Comparison of ENCODE assay signal across 9 mouse cellular contexts in genomic region chr16:55550649-55551312, GRCm38 (mm10).
DNase-seq lines count a peak whose midpoint lies in the region; ATAC-seq and TF ChIP-seq lines count a peak whose summit lies in the region.
"Had no signal": no experiment of that assay in that cellular context is flagged by ENCODE, and none has a peak within 500 bp of the region (broad histone marks: within the 10 kb centered on the region; RNA-seq: fewer than 3 reads in every experiment).

No protein-coding gene starts in this region.

- H3K4me3 ChIP-seq in intestine, embryonic 16.5 days (ENCODE audit: low read length) = no peak overlapping the region
- H3K4me3 ChIP-seq in intestine, embryonic 15.5 days (replicated peaks) = no peak overlapping the region
- no peak overlapping the region for H3K4me3 ChIP-seq in forebrain, embryonic 12.5 days (replicated peaks)
- H3K4me3 ChIP-seq in cerebellum, adult 2 months (replicated peaks; ENCODE audit: insufficient read depth, low read depth, low read length) = no peak overlapping the region
- H3K4me3 ChIP-seq: liver, embryonic 13.5 days had no signal

- TF ChIP-seq CTCF in cerebellum, adult 2 months (IDR thresholded peaks at IDR 0.05; ENCODE audit: borderline replicate concordance, insufficient read depth, low read depth, low read length) = no peak

- H3K27ac ChIP-seq in intestine, embryonic 16.5 days (ENCODE audit: low read length) = no peak overlapping the region
- no peak overlapping the region for H3K27ac ChIP-seq in intestine, embryonic 15.5 days
- no peak overlapping the region for H3K27ac ChIP-seq in forebrain, embryonic 12.5 days
- no peak overlapping the region for H3K27ac ChIP-seq in cerebellum, adult 2 months (ENCODE audit: insufficient read depth, low read length)
- H3K27ac ChIP-seq: liver, embryonic 13.5 days had no signal

- peak; percentile 71 for DNase-seq in MN1 (ENCODE audit: low spot score)
- DNase-seq in thymus, postnatal 14 days = no peak
- no peak for DNase-seq in cerebellum, adult 11-12 months
- no peak for DNase-seq in cerebellum, adult 2 months
- DNase-seq: liver, embryonic 13.5 days had no signal

- peak; percentile 67; the same call in 1 of the 2 replicates for ATAC-seq in intestine, embryonic 16.5 days
- no peak for ATAC-seq in intestine, embryonic 15.5 days
- ATAC-seq in forebrain, embryonic 12.5 days (ENCODE audit: low FRiP score) = peak; percentile 79
- peak; percentile 77 for ATAC-seq in megakaryocyte, adult 5-6 weeks (ENCODE audit: poor library complexity, severe bottlenecking)

- H3K9ac ChIP-seq in intestine, embryonic 16.5 days (ENCODE audit: low read depth, low read length) = no peak overlapping the region
- no peak overlapping the region for H3K9ac ChIP-seq in intestine, embryonic 15.5 days
- no peak overlapping the region for H3K9ac ChIP-seq in forebrain, embryonic 12.5 days
- H3K9ac ChIP-seq: liver, embryonic 13.5 days had no signal

- no peaks in the 10 kb centered on the region for H3K9me3 ChIP-seq in intestine, embryonic 16.5 days (ENCODE audit: control insufficient read depth, low read length)
- H3K9me3 ChIP-seq in intestine, embryonic 15.5 days = no peaks in the 10 kb centered on the region
- no peaks in the 10 kb centered on the region for H3K9me3 ChIP-seq in forebrain, embryonic 12.5 days
- H3K9me3 ChIP-seq: liver, embryonic 13.5 days had no signal

- H3K36me3 ChIP-seq in intestine, embryonic 16.5 days (ENCODE audit: control insufficient read depth, insufficient read depth, low read length) = no peaks in the 10 kb centered on the region
- no peaks in the 10 kb centered on the region for H3K36me3 ChIP-seq in intestine, embryonic 15.5 days
- H3K36me3 ChIP-seq in forebrain, embryonic 12.5 days (replicated peaks) = no peaks in the 10 kb centered on the region
- H3K36me3 ChIP-seq: liver, embryonic 13.5 days had no signal

- H3K4me1 ChIP-seq in intestine, embryonic 16.5 days (ENCODE audit: control insufficient read depth, insufficient read depth, low read length) = no peaks in the 10 kb centered on the region; the same call in 1 of the 2 replicates
- H3K4me1 ChIP-seq in intestine, embryonic 15.5 days (replicated peaks) = peaks cover 3% of the 10 kb centered on the region; the same call in 1 of the 2 replicates
- H3K4me1 ChIP-seq in forebrain, embryonic 12.5 days = peaks cover 9% of the 10 kb centered on the region
- no peaks in the 10 kb centered on the region for H3K4me1 ChIP-seq in cerebellum, adult 2 months (ENCODE audit: control insufficient read depth, insufficient read depth, low read length)
- H3K4me1 ChIP-seq: liver, embryonic 13.5 days had no signal

- no peak overlapping the region for H3K4me2 ChIP-seq in intestine, embryonic 16.5 days (ENCODE audit: low read depth, low read length)
- H3K4me2 ChIP-seq in intestine, embryonic 15.5 days (replicated peaks) = no peak overlapping the region
- no peak overlapping the region for H3K4me2 ChIP-seq in forebrain, embryonic 12.5 days
- H3K4me2 ChIP-seq: liver, embryonic 13.5 days had no signal

- H3K27me3 ChIP-seq in intestine, embryonic 16.5 days (replicated peaks; ENCODE audit: control insufficient read depth, insufficient read depth, low read length) = no peaks in the 10 kb centered on the region
- H3K27me3 ChIP-seq in intestine, embryonic 15.5 days (replicated peaks) = no peaks in the 10 kb centered on the region
- H3K27me3 ChIP-seq in forebrain, embryonic 12.5 days = no peaks in the 10 kb centered on the region
- H3K27me3 ChIP-seq in cerebellum, adult 2 months (ENCODE audit: control insufficient read depth, insufficient read depth, low read length) = no peaks in the 10 kb centered on the region
- H3K27me3 ChIP-seq: liver, embryonic 13.5 days had no signal

- no peak for TF ChIP-seq POLR2A in cerebellum, adult 2 months (IDR thresholded peaks at IDR 0.05; ENCODE audit: borderline replicate concordance, insufficient read depth, low read length)

- WGBS in intestine, embryonic 16.5 days = 68% methylated on average over 4 of the region's 4 CpGs
- 69% methylated on average over 4 of the region's 4 CpGs for WGBS in intestine, embryonic 15.5 days
- 34% methylated on average over 4 of the region's 4 CpGs for WGBS in forebrain, embryonic 12.5 days
- WGBS in cerebellum, adult 2 months = 61% methylated on average over 4 of the region's 4 CpGs
